Mouse (Mus musculus) erythroblast, embryonic 14.5 days (primary cell): ENCODE results near the gene Akt1s1.

ENCODE experiments used
- GATA1 ChIP-seq: IDR thresholded peaks from 2 replicates; pipeline ENCODE4 v1.6.1; 2012; ENCODE audit warnings: low read length, inconsistent platforms, mixed read lengths
- TAL1 ChIP-seq: IDR thresholded peaks from 3 replicates; pipeline ENCODE4 v1.6.1; 2012; ENCODE audit warnings: low read length, inconsistent platforms, mixed read lengths

DNA sequence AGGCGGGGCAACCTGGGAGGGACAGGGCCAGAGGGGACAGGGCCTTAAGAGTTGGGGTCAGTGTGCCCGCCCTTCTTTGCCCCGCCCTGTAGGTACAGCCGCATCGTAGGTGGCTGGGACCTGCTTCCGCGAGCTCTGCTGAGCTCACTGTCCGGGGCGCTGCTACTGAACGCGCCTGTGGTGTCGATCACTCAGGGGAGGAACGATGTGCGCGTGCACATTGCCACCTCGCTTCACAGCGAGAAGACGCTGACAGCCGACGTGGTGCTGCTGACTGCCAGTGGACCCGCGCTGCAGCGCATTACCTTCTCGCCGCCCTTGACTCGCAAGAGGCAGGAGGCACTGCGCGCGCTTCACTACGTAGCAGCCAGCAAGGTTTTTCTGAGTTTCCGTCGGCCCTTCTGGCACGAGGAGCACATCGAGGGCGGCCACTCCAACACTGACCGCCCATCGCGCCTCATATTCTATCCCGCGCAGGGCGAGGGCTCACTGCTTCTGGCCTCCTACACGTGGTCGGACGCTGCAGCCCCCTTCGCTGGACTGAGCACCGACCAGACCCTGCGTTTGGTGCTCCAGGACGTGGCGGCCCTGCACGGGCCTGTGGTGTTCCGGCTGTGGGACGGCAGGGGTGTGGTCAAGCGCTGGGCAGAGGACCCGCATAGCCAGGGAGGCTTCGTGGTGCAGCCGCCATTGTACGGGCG, 9.2 kb upstream of the Akt1s1 start:
- TF ChIP-seq TAL1, result no peak; the same call in 2 of the 3 replicates
- no peak for TF ChIP-seq GATA1
